Mouse (Mus musculus) CD4-positive naive resting alpha-beta T cell, adult 57 days (primary cell): ENCODE data around the gene Mmp9. TPM values are rescaled to one million over a fixed set of nuclear protein-coding genes. Genes with fewer than 3 reads are reported as not detected.

ENCODE experiments used
- total RNA-seq: library from RNA; stranded (reverse); gene quantifications from one replicate; pipeline ENCODE4 v1.2.4, GENCODE M21; 2023

Mmp9 gene
- total RNA-seq: 2.5 TPM

GRCm38 (mm10) chr2:164940140-164940830, at the start of gene Mmp9:
TSS of gene Mmp9 (plus strand) at chr2:164940780.

GRCm38 (mm10) chr2:164911086-164912048, 29.2 kb upstream of the Mmp9 start, which contains the start of gene Zfp335:
TSS of gene Zfp335 (minus strand) at chr2:164911757.

GRCm38 (mm10) chr2:164960716-164961441, 20.3 kb downstream of the Mmp9 start, which contains the start of gene Slc12a5:
TSS of gene Slc12a5 (plus strand) at chr2:164960802.

Other genes starting within 250 kb of the Mmp9 start
- not detected for gene Spint4, start 242.3 kb upstream of the Mmp9 start, total RNA-seq
- not detected for gene Spint5, start 225.5 kb upstream of the Mmp9 start, total RNA-seq
- gene Wfdc3, start 194.8 kb upstream of the Mmp9 start, total RNA-seq: 0.35 TPM
- gene Dnttip1, start 194.8 kb upstream of the Mmp9 start, total RNA-seq: 46.4 TPM
- gene Ube2c, start 170.9 kb upstream of the Mmp9 start, total RNA-seq: 1.9 TPM
- not detected for gene Tnnc2, start 160.8 kb upstream of the Mmp9 start, total RNA-seq
- 0.65 TPM for gene Snx21, start 155.0 kb upstream of the Mmp9 start, total RNA-seq
- gene Acot8, start 135.9 kb upstream of the Mmp9 start, total RNA-seq: 39.4 TPM
- 3.0 TPM for gene Zswim3, start 135.7 kb upstream of the Mmp9 start, total RNA-seq
- 11.9 TPM for gene Zswim1, start 118.1 kb upstream of the Mmp9 start, total RNA-seq
- gene Spata25, start 112.2 kb upstream of the Mmp9 start, total RNA-seq: not detected
- 91.4 TPM for gene Ctsa, start 107.9 kb upstream of the Mmp9 start, total RNA-seq
- gene Neurl2, start 107.3 kb upstream of the Mmp9 start, total RNA-seq: 0.59 TPM
- 0.86 TPM for gene Pltp, start 83.1 kb upstream of the Mmp9 start, total RNA-seq
- gene Pcif1, start 61.5 kb upstream of the Mmp9 start, total RNA-seq: 115 TPM
- 56.1 TPM for gene Zfp335, start 29.0 kb upstream of the Mmp9 start, total RNA-seq
- 0.15 TPM for gene Slc12a5, start 20.0 kb downstream of the Mmp9 start, total RNA-seq
- 42.5 TPM for gene Ncoa5, start 94.1 kb downstream of the Mmp9 start, total RNA-seq
- gene Cd40, start 114.8 kb downstream of the Mmp9 start, total RNA-seq: 7.1 TPM
- not detected for gene 1700025C18Rik, start 150.0 kb downstream of the Mmp9 start, total RNA-seq